Mouse (Mus musculus) heart, embryonic 15.5 days (tissue): Measurements from ENCODE around the gene Ndufb7. TPM values are rescaled to one million over a fixed set of nuclear protein-coding genes. Genes with fewer than 3 reads are reported as not detected.

Experiments
- ATAC-seq: fragments of 200-750 bp; cut with Nextera tagmentation; replicated peaks from 2 replicates; pipeline ENCODE4 v1.8.0; 2017; ENCODE audit warnings: low read depth, moderate TSS enrichment; ENCODE audit not compliant: insufficient number of reproducible peaks, insufficient read depth, low FRiP score
- H3K27ac ChIP-seq: fragments of 300-500 bp; sonication (generic); 2 replicates; pipeline ENCODE4 v1.5.1; 2015; ENCODE audit warnings: mild to moderate bottlenecking, inconsistent platforms
- H3K27me3 ChIP-seq: fragments of 300-500 bp; sonication (generic); 2 replicates; pipeline ENCODE4 v1.6.1; 2015; ENCODE audit warnings: inconsistent platforms
- H3K36me3 ChIP-seq: fragments of 300-500 bp; sonication (generic); 2 replicates; pipeline ENCODE4 v1.6.1; 2015; ENCODE audit warnings: mild to moderate bottlenecking, inconsistent platforms
- H3K4me1 ChIP-seq: fragments of 300-500 bp; sonication (generic); replicated peaks from 2 replicates; pipeline ENCODE4 v1.6.1; 2015; ENCODE audit warnings: inconsistent platforms
- H3K4me2 ChIP-seq: fragments of 300-500 bp; sonication (generic); 2 replicates; pipeline ENCODE4 v1.6.1; 2015; ENCODE audit warnings: inconsistent platforms, mild to moderate bottlenecking, moderate library complexity
- H3K4me3 ChIP-seq: fragments of 300-500 bp; sonication (generic); 2 replicates; pipeline ENCODE4 v1.5.1; 2015; ENCODE audit warnings: mild to moderate bottlenecking, inconsistent platforms
- H3K9ac ChIP-seq: fragments of 300-500 bp; sonication (generic); 2 replicates; pipeline ENCODE4 v1.6.1; 2015; ENCODE audit warnings: mild to moderate bottlenecking, inconsistent platforms
- H3K9me3 ChIP-seq: fragments of 300-500 bp; sonication (generic); replicated peaks from 2 replicates; pipeline ENCODE4 v1.6.1; 2016; ENCODE audit warnings: inconsistent platforms
- WGBS: fragments of 180-500 bp; shearing (Covaris S2); methylation state at CpG from one replicate; pipeline ENCODE4 v1.1.7; 2015; ENCODE audit warnings: mixed read lengths; 5-methylcytosine and 5-hydroxymethylcytosine counted together
- polyA plus RNA-seq: library from polyadenylated mRNA; unstranded; fragments of >200 nt; fragmentation: Nextera tagmentation; extraction: Ambion mirVana; gene quantifications from 2 replicates; pipeline ENCODE4 v1.2.1, GENCODE M21; 2015

Gene Ndufb7
- polyA plus RNA-seq, 1 experiment from 2014 or later = 672 TPM

DNA sequence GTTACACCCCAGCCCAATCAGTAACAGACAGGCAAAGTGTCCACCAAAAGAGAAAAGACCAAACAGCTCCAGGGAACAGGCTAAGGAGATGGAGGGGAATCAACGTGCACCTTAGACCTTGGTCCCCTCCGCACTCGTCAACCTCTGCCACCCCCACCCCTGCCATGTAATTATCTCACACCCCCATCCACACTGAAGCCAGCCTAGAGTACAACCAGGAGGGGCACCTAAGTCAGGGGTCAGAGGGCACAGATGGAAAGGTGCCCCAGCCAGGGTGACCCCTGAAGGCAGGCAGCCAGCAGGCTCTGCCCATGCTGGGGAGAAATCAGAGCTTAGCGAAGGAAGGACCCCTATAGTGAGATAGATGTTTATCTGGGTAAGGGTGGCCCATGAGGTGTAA is 10.4 kb downstream of the Ndufb7 start:
- 51% methylated on average over 4 of the region's 4 CpGs for WGBS
- H3K4me1 ChIP-seq = peaks cover 79% of the 10 kb centered on the region
- H3K9me3 ChIP-seq = no peaks in the 10 kb centered on the region
- peak overlapping the region; percentile 12 for H3K4me3 ChIP-seq
- peak overlapping the region; percentile 97 for H3K27ac ChIP-seq
- H3K27me3 ChIP-seq = no peaks in the 10 kb centered on the region
- H3K36me3 ChIP-seq = peaks cover 7% of the 10 kb centered on the region
- no peak for ATAC-seq
- H3K4me2 ChIP-seq = peak overlapping the region; percentile 48
- H3K9ac ChIP-seq = peak overlapping the region; percentile 47

DNA sequence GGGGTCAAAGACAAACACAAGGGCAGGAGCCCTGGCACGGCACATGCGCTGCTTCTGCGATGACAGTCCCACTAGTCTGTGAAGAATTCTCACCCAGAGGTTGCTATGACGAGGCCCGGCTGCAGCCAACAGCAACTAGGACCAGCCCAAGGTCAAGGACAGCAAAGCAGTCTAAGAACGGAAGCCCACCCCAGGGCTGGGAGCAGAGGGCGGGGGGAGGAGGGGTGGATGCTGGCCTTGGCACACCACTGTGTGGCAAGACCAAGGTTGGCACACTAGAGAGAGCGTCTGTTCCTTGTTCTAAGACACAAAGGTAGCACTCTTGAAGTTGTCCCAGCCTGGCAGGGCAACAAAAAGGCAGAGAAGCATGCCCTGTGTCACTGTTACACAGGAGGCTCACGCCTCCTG is 10.9 kb downstream of the Ndufb7 start:
- peak overlapping the region; percentile 48 for H3K4me2 ChIP-seq
- H3K27ac ChIP-seq = peak overlapping the region; percentile 97
- H3K27me3 ChIP-seq = no peaks in the 10 kb centered on the region
- H3K9me3 ChIP-seq = no peaks in the 10 kb centered on the region
- H3K4me1 ChIP-seq = peaks cover 84% of the 10 kb centered on the region
- H3K9ac ChIP-seq = 0 out of 2 replicates have a peak overlapping the region, but pooled peaks have one; percentile 47
- H3K4me3 ChIP-seq = no peak overlapping the region
- ATAC-seq = peak; percentile 54
- 34% methylated on average over 9 of the region's 9 CpGs for WGBS
- peaks cover 4% of the 10 kb centered on the region for H3K36me3 ChIP-seq

DNA sequence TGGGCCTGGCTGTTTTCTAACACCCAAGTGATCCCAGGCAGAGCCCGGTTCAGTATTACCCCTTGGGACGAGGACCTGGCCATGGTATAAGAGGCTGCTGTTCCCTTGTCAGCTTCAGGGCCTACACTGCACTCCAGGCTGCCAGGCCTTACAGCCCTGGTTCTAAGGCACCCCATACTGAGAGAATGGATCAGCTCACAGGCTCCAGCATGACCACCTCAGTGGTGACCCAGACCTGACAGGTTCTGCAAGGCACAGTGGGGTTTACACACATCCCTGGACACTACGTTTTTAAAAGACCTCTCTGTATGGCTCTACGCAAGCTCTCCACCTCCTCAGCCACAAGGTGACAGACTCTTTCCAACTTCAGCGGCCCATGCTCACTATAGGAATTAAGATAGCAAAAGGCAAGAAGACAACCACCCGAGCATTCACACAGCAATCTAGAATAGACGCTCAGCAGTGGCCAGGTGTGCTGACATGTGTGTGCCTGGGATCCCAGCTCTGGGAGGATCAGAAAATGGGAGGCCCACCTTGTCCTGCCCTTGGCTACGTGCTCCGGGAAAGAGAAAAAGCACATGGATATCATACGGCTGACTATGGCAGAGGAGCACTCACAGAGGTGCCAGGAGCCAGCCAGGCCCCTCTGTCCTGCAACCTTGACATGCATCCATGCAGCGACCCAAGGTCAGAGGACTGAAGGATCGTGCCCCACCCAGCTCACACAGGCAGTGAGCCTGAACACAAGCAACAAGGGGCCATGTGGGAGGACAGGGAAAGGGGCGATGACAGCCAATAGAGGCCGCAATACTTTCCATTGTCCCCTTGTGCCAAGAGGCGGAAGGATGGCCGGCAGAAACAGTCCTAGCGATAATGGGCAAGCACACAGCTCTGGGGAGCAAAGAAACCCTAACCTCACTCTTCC is 11.9 kb downstream of the Ndufb7 start:
- Histone ChIP-seq H3K27ac (peak overlapping the region; percentile 97), H3K36me3 (0 out of 2 replicates have a peak, but pooled peaks cover 3% of the 10 kb centered on the region), H3K9ac (peak overlapping the region; percentile 40), H3K27me3 (no peaks in the 10 kb centered on the region), H3K4me2 (peak overlapping the region; percentile 19), H3K4me3 (no peak overlapping the region), H3K4me1 (peaks cover 79% of the 10 kb centered on the region), H3K9me3 (no peaks in the 10 kb centered on the region)
- ATAC-seq = peak; percentile 51
- 46% methylated on average over 17 of the region's 17 CpGs for WGBS

DNA sequence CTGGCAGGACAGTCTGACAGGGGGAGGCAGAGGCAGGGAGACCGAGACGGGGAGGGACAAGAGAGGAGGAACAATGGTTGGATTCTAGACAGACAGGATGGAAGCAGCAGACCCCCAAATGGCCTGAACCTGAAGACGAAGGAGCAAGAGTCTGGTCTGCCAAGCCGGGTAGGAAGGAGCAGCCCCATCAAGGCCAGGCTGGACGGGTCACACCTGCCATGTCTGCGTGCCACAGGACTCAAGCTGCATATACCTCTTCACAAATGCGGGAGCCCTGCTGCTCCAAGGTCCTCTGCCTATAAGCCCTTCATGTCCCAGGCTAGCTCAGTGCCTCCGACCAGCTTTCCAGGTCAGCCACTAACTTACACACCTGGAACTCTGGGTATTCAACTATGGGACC is 13.2 kb downstream of the Ndufb7 start:
- H3K4me3 ChIP-seq = no peak overlapping the region
- WGBS = 89% methylated on average over 8 of the region's 8 CpGs
- no peak overlapping the region for H3K4me2 ChIP-seq
- no peaks in the 10 kb centered on the region for H3K27me3 ChIP-seq
- 0 out of 2 replicates have a peak, but pooled peaks cover 3% of the 10 kb centered on the region for H3K36me3 ChIP-seq
- peaks cover 67% of the 10 kb centered on the region for H3K4me1 ChIP-seq
- peak overlapping the region; percentile 97 for H3K27ac ChIP-seq
- ATAC-seq = no peak
- peak overlapping the region; percentile 40 for H3K9ac ChIP-seq
- no peaks in the 10 kb centered on the region for H3K9me3 ChIP-seq

DNA sequence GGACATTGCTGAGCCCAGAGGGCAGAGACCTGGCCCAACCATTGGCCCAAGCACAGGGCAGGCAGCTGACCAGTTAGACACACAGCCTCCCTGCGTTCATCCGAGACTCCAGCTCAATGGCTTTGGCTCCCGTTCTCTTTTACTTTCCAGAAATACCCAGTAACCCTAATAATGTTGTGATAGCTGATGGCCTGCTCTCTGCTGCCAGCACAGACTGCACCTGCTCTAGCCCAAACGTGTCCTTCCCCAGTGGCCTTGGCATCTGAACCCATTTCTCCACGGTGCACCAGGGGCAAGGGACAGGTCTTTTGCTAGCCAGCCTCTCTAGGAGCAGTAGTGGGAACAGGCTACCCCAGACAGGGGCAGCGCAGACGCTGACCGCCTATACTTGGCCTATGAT is 14.4 kb downstream of the Ndufb7 start:
- H3K27me3 ChIP-seq = no peaks in the 10 kb centered on the region
- H3K4me1 ChIP-seq = peaks cover 64% of the 10 kb centered on the region
- peaks cover 11% of the 10 kb centered on the region; the same call in 1 of the 2 replicates for H3K36me3 ChIP-seq
- no peak overlapping the region for H3K9ac ChIP-seq
- 75% methylated on average over 8 of the region's 8 CpGs for WGBS
- no peak overlapping the region for H3K4me3 ChIP-seq
- peak overlapping the region; percentile 46; the same call in 1 of the 2 replicates for H3K27ac ChIP-seq
- no peak overlapping the region for H3K4me2 ChIP-seq
- H3K9me3 ChIP-seq = no peaks in the 10 kb centered on the region
- no peak for ATAC-seq

GRCm38 (mm10) chr8:83582226-83582625 is 15.8 kb downstream of the Ndufb7 start:
- no peak overlapping the region for H3K4me2 ChIP-seq
- peaks cover 50% of the 10 kb centered on the region for H3K4me1 ChIP-seq
- H3K27me3 ChIP-seq = no peaks in the 10 kb centered on the region
- H3K9me3 ChIP-seq = no peaks in the 10 kb centered on the region
- H3K36me3 ChIP-seq = peaks cover 13% of the 10 kb centered on the region; the same call in 1 of the 2 replicates
- no peak overlapping the region for H3K27ac ChIP-seq
- 84% methylated on average over 8 of the region's 8 CpGs for WGBS
- H3K4me3 ChIP-seq = no peak overlapping the region
- H3K9ac ChIP-seq = no peak overlapping the region
- no peak for ATAC-seq

DNA sequence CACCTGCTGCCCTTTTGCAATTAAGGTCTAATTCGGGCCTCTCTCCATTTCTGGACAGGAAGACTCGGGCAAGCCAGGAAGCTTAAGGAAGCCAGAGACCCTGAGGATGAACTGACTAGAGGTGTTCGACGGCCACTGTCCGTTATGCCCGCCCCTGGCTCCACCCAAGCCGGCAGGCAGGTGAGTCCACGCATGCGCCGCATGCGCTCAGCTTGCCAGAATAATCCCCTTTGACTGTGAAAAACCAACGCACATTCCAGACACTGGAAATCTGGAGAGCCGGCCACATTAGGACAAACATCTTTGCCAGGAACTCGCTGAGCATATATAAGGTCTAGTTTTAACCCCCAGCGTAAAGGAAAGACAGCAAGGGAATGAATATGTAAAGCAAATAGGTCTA is 16.8 kb downstream of the Ndufb7 start:
- 85% methylated on average over 15 of the region's 15 CpGs for WGBS
- Histone ChIP-seq H3K9ac (no peak overlapping the region), H3K9me3 (no peaks in the 10 kb centered on the region)

DNA sequence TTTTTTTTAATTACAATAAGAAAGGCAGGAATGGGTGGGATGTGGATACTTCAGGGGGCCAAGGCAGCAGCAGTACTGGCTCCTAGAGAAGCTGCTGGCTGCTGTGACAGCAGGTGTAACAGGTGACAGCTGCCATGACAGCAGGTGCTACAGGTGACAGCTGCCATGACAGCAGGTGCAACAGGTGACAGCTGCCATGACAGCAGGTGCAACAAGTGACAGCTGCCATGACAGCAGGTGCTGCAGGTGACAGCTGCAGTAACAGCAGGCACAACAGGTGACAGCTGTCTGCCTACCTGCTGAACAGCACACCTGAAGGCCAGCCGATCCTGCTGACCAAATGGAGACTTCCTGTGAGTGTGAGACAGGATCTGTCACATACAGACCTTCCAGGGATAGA is 18.3 kb downstream of the Ndufb7 start:
- Histone ChIP-seq H3K9me3 (no peaks in the 10 kb centered on the region), H3K4me2 (no peak overlapping the region), H3K9ac (no peak overlapping the region), H3K36me3 (peaks cover 13% of the 10 kb centered on the region; the same call in 1 of the 2 replicates), H3K27ac (0 out of 2 replicates have a peak overlapping the region, but pooled peaks have one; percentile 0), H3K4me3 (no peak overlapping the region), H3K4me1 (peaks cover 33% of the 10 kb centered on the region), H3K27me3 (no peaks in the 10 kb centered on the region)
- no peak for ATAC-seq
- WGBS = 77% methylated on average over 1 of the region's 1 CpGs

More for the DNA sequence above, 16.8 kb downstream of the Ndufb7 start:
- H3K4me1 ChIP-seq = peaks cover 47% of the 10 kb centered on the region
- H3K36me3 ChIP-seq = peaks cover 13% of the 10 kb centered on the region; the same call in 1 of the 2 replicates
- H3K4me3 ChIP-seq = no peak overlapping the region
- no peak overlapping the region for H3K4me2 ChIP-seq
- no peak overlapping the region for H3K27ac ChIP-seq
- ATAC-seq = no peak
- H3K27me3 ChIP-seq = no peaks in the 10 kb centered on the region

GRCm38 (mm10) chr8:83585333-83585732 is 18.9 kb downstream of the Ndufb7 start:
- WGBS = 69% methylated on average over 3 of the region's 3 CpGs
- Histone ChIP-seq H3K27me3 (no peaks in the 10 kb centered on the region), H3K9ac (no peak overlapping the region), H3K4me1 (peaks cover 33% of the 10 kb centered on the region), H3K9me3 (no peaks in the 10 kb centered on the region), H3K4me2 (no peak overlapping the region), H3K4me3 (no peak overlapping the region), H3K36me3 (peaks cover 13% of the 10 kb centered on the region; the same call in 1 of the 2 replicates), H3K27ac (0 out of 2 replicates have a peak overlapping the region, but pooled peaks have one; percentile 0)
- no peak for ATAC-seq

DNA sequence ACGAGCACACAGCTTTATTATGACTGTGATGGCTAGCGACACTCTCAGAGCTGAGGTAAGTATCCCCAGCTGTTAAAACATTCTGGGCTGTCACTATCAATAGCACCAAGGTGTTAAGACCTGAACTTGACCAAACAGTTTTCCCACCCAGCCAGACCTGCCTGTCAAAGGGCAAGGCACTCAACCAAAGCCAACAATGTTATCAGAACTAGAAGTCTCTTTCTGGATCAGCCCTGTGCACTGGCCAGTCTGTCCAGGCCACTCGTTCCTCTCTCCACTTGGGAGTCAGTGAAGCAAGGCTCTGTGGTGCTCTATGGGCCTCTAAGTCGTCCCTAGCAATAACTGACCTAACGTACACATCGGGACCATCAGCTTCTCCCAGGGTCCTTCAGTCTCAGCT is 21.2 kb downstream of the Ndufb7 start:
- Histone ChIP-seq H3K4me3 (no peak overlapping the region), H3K4me1 (peaks cover 30% of the 10 kb centered on the region), H3K27me3 (no peaks in the 10 kb centered on the region), H3K4me2 (no peak overlapping the region), H3K9ac (no peak overlapping the region), H3K36me3 (peaks cover 13% of the 10 kb centered on the region; the same call in 1 of the 2 replicates), H3K27ac (no peak overlapping the region), H3K9me3 (no peaks in the 10 kb centered on the region)
- 64% methylated on average over 6 of the region's 6 CpGs for WGBS
- no peak for ATAC-seq

DNA sequence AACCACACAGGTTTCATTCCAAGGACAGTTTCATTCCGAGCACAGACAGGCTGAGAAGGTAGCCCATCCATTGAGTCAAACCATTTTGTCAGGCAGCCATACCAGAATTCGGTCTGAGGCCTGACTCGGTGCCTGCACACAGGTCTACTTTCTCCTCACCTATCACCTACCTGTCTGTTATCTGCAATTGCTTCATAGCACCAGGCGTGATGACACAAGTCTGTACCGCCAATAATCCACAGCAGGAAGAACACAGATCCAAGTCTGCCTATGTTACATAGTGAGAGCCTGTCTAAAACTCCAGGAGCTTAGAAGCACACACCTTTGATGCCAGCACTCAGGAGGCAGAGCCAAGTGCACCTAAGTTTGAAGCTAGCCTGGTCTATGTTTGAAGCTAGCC is 22.4 kb downstream of the Ndufb7 start:
- Histone ChIP-seq H3K27me3 (no peaks in the 10 kb centered on the region), H3K4me3 (no peak overlapping the region), H3K4me2 (no peak overlapping the region), H3K9ac (no peak overlapping the region), H3K36me3 (peaks cover 10% of the 10 kb centered on the region; the same call in 1 of the 2 replicates), H3K4me1 (peaks cover 39% of the 10 kb centered on the region), H3K27ac (no peak overlapping the region), H3K9me3 (no peaks in the 10 kb centered on the region)
- 88% methylated on average over 5 of the region's 5 CpGs for WGBS
- no peak for ATAC-seq
